Mouse (Mus musculus) cerebellum, postnatal 14 days (tissue): Measurements from ENCODE around the gene Slc11a1.
"Not testable (repeated sequence)": the region's sequence is repeated elsewhere in the genome, so short reads cannot be mapped to it uniquely, and the experiment has no call there.

Experiments
- DNase-seq, 2 experiments: peaks; one replicate each; pipeline ENCODE4 v3.0.0; 2021; ENCODE audit warnings: mixed read lengths in 2 of 2

Gene Slc11a1

DNA sequence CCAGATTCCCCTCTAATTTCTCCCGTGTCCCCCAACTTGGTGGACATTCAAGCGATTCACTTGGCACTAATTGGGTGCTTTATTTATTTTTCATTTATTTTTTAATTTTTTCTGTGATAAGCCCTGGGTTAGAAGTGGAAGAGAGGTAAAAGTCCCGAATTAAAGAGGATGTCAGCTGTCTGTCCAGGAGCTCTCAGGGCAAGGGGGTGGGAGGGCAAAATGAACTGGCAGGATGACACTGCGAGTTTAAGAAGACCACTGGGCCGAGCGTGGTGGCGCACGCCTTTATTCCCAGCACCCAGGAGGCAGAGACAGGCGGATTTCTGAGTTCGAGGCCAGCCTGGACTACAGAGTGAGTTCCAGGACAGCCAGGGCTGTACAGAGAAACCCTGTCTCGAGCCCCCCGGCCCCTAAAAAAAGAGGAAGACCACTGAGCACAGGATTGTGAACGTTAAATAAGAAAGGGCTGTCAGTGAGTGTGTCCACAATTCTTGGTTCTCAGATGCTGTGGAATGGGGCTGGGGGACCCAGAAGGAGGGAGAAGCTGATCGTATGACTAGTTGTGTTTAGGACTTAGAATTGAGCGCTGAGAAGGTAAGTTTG is 12.5 kb downstream of the Slc11a1 start:
- DNase-seq, result peak in 1 of 2 experiments; percentile 22

- DNase-seq, result no peak
Measured at GRCm38 (mm10) chr1:74388398-74388920, 13.5 kb downstream of the Slc11a1 start.

- no peak for DNase-seq
Measured at GRCm38 (mm10) chr1:74389831-74390286, 14.9 kb downstream of the Slc11a1 start.

DNA sequence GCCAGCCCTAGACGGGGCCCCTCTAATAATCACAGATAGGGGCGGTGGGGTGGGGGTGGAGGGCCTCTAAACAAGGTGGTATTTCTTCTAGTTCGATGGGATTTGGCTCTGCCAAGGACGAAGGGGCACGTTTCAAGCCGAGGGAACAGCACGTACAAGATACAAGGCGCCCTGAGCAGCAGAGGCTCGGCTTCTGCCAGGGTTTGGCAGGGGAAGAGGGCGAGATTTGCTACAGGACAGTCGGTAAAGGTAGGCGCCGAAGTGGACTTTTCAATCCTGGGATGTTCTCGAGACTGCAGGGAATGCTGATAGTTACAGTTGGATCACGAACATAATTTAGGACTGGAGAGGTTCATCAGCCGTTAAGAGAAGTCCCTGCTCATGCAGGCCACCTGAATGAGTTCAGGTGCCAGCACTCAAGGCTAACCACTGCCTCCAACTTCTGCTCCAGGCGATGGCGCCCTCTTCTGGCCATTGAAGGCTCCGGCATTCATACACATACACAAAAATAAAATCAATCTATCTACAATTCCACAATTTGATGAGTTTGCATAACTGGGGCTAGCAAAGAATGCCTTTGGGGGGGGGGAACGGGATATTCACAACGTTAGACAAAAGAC is 15.4 kb downstream of the Slc11a1 start:
- DNase-seq, result peak; percentile 64 to 79

DNA sequence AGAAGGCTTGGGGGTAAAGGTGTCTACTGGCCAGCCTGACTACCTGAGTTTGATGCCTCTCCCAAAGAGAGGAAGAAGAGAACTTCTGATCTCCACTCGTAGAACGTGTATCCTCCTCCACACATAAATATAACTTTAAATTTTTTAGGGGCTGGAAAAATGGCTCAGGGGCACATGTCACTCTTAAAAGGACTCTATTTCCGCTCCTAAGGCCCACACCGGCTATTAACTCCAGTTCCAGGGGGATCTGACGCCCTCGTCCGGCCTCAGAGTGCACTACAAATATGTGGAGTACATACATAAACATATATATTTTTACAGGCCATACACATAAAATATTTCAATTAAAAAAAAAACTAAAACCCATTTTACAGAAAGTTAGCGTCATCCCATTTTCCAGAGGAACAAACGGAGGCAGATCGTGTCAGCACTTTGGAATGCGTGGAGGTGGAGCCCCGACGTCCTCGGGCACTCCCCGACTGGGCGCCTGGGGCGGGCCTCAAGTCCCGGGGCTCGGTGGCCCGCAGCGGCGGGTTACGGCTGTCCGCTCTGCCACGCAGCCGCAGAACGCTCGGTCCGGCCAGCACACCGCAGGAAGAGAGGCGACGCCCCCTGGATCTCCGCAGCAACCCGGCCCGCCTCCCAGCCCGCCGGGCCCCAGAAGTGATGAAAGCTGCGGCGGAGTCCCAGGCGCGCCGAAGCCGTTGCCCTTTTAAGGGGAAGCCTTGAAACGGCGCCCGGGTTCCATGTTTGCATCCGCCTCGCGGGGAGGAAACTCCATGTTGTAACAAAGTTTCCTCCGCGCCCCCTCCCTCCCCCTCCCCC is 16.1 kb downstream of the Slc11a1 start, which contains the start of gene Ctdsp1:
Ctdsp1 (plus strand) TSS at position 586 of the 825 bp plus-strand sequence.
- DNase-seq, result peak; percentile 96 to 97

DNA sequence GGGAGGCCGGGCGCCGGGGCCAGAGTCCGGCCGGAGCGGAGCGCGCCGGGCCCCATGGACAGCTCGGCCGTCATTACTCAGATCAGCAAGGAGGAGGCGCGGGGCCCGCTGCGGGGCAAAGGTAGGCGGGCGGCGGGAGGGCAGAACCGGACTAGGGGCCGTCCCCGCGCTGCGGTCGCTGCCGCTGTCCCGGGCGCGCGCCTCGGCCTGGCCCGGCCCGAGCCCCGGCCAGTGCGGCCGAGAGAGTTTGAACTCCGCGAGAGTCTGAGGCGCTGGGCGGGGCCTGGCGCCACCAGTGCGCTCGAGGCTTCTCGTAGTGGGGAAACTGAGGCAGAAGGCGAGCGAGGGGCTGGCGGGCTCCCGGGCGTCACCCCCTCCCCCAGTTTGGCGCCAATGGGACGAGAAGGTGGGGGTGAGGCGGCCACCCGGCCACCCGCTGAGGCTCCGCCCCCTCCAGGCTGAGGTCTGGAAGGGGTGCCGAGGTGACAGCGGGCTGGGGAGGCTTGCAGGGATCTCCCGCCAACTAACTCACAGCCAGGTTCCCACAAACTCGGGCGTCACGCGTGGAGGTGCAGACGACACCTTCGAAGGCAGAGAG is 16.9 kb downstream of the Slc11a1 start:
- DNase-seq, result peak; percentile 63 to 68

- no peak for DNase-seq
Measured at GRCm38 (mm10) chr1:74392446-74392994, 17.5 kb downstream of the Slc11a1 start.

DNA sequence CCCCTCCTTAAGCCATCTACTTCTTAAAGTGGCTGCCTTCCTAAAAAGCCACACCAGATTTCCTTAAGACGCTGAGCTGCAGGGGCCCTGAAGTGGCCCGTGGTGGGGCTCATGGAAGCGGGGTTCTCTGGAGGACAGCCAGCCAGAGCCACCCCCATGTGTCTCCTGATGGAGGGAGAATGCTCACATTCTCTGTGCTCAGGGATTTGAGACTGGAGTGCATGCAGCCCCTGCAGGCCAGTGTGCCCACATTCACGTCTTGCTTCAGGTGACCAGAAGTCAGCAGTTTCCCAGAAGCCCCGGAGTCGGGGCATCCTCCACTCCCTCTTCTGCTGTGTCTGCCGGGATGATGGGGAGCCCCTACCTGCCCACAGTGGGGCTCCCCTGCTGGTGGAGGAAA is 18.0 kb downstream of the Slc11a1 start:
- peak in 1 of 2 experiments; percentile 26 for DNase-seq

GRCm38 (mm10) chr1:74393697-74394096 is 18.7 kb downstream of the Slc11a1 start:
- no peak for DNase-seq

DNA sequence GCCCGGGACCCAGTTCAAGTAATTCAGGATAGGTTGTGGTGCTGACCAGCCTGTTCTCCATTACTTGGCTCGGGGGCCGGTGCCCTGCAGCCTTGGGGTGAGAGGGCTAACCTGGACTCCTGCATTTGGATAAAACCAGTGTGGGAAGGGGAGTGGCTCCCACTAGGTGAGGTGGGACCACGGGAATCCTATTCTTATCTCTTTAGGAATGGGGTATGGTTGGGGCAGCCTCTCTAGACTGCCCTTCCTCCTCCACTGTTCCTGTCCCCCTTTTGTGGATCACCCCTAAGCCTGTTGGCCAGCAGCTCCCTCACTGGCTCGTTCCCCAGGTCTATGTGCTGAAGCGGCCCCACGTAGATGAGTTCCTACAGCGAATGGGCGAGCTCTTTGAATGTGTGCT is 19.3 kb downstream of the Slc11a1 start:
- no peak for DNase-seq

GRCm38 (mm10) chr1:74394858-74395257 is 19.9 kb downstream of the Slc11a1 start:
- no peak for DNase-seq

GRCm38 (mm10) chr1:74395290-74395689 is 20.3 kb downstream of the Slc11a1 start:
- no peak for DNase-seq

- DNase-seq, result not testable (repeated sequence)
Measured at GRCm38 (mm10) chr1:74396456-74397222, 21.6 kb downstream of the Slc11a1 start.

- DNase-seq, result peak; percentile 94 to 95
Measured at GRCm38 (mm10) chr1:74397268-74397918, 22.4 kb downstream of the Slc11a1 start.

DNA sequence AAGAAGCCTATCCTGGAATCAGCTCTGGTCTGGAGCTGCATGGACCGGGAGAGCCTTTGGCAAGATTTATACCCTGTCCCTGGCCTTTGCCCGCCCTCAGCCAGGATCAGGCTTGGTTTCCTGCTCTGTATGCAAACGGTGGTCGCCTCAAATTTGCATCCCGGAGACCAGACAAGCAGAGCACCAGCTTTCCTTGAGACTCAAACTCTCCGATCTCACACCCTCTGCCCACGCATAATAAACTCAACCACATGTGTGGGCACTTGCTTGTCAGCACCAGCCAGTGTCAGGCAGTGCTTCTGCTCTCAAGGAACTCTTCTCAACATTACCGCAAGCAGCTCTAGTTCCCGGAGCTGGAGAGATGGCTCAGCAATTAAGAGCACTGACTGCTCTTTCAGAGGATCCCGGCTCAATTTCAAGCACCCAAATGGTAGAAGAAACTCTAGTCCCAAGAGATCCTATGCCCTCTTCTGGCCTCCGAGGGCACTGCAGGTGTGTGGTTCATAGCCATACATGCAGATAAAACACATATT is 23.0 kb downstream of the Slc11a1 start:
- DNase-seq, result peak; percentile 75 to 84

GRCm38 (mm10) chr1:74400531-74400930 is 25.5 kb downstream of the Slc11a1 start:
- DNase-seq, result no peak

DNA sequence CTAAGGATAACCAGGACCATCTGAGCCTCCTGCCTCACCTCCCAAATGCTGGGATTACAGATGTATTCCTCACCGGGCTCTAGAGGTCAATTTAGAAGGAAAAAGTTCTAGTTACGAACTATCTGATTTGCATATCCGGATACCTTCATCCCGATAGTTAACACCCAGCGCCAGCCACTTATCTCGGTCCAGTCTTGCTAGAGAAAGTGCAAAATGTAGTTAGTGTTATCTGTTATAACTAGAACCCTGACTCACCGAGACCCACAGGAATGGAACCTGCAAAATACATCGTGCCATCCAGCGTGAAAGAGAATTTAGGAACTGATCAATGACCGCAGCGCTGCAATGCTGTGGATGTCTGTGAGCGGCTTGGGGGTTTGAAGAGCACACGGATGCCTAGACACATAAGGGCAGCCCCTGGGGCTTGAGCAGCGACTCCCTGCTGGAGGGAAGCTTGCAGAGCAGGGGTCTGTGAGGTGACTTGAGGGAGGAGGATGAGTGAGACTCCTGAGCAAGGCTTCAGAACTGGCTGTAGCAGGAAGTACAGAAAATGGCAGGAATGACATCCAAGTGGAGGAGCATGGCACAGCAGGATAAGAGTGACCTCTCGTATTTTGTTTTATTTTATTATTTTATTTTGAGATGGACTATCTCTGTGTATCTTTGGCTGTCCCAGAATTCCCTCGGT is 26.2 kb downstream of the Slc11a1 start:
- DNase-seq, result no peak

DNA sequence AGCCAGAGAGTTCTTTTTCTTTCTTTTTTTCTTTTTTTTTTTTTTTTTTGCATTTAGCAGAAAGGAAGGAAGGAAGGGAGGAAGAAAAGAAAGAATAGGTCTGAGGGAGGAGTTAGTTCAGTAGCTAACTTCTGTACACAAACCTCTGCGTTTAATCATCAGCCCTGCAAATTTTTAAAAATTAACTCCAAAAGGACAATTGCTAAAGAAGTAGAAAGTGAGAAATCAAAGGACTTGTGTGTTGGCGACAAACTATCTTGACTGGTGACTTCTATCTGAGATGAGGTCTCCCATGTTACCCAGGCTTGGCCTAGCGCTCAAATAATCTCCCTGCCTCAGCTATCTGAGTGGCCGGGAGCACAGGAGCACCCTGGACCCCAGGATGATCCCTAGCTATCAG is 29.2 kb downstream of the Slc11a1 start:
- DNase-seq, result no peak

GRCm38 (mm10) chr1:74408589-74409504 is 33.9 kb downstream of the Slc11a1 start, which contains the start of gene Vil1:
TSS of gene Vil1 (plus strand) at chr1:74409376.
- DNase-seq, result no peak
